Mouse (Mus musculus) WW6 (cell line): ENCODE measurements at regions not wholly inside any gene's neighbourhood (a gene's known extent, or its start where the extent isn't known, plus 50 kb on each side); places are given as distances from the start of the nearest gene placed in this dataset.

Experiments
- DNase-seq: peaks from one replicate; pipeline ENCODE4 v3.0.0-alpha.2; 2013; ENCODE audit warnings: low read depth, low spot score

GRCm38 (mm10) chr1:61574276-61574675 lies 64.3 kb upstream of the Pard3b start:
- no peak for DNase-seq

GRCm38 (mm10) chr1:61576758-61577157 lies 61.9 kb upstream of the Pard3b start:
- no peak for DNase-seq

GRCm38 (mm10) chr1:61587251-61587650 lies 51.4 kb upstream of the Pard3b start:
- no peak for DNase-seq
